Mouse (Mus musculus) thymus, postnatal 25 days (tissue): ENCODE results near the gene Rgl1.
"Not testable (repeated sequence)": the region's sequence is repeated elsewhere in the genome, so short reads cannot be mapped to it uniquely, and the experiment has no call there.

Experiments
- DNase-seq: peaks from one replicate; pipeline ENCODE4 v3.0.0; 2022

The Rgl1 gene

DNA sequence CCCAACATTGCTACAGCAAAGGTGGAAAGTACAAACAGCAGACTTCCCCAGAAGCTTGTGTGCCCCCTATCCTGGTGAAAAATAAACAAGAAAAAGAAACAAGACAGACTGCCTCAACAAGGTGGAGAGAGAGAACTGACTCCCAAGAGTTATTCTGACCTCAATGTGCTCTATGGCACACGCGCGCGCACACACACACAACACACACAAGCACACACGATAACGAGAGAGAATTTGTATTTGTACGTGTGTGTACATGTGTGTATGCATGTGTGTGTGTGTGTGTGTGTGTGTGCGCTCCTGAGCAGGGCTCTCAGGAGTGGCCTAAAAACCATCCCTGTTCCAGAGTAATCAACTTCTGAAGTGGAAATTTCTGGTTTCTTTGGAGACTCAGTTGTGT lies 18.5 kb upstream of the Rgl1 start:
- DNase-seq: no peak

DNA sequence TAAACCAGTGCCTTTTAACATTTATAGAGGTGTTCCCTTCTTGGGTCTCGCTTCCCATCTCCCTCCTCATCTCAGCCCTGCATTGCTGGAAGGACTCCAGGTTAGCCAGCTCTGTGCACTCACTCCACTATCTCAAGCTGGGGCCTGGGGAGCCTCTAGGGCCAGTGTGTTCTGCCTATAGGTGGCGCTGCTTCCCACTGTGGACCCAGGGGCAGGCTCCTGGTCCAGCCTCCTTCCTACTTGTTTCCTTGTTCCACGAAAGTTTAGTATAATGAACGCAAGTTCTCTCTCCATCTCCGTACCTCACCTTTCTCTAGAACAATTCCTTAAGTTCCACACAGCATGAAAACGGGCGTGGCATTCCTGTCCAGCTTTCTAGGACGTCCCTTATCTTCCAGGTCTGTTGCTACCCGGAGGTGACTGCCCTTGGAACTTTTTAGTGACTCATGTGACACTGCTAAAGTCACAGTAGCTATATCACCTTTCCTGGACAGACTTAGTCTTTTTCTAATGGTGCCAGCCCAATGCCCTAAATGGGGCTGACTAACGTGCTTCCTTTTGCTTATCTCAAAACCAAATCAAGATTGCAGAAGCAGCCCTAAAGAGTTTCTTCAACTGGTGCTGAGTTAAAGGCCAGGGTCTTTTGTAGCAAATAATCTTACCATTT lies 13.1 kb upstream of the Rgl1 start:
- DNase-seq: peak; percentile 63

DNA sequence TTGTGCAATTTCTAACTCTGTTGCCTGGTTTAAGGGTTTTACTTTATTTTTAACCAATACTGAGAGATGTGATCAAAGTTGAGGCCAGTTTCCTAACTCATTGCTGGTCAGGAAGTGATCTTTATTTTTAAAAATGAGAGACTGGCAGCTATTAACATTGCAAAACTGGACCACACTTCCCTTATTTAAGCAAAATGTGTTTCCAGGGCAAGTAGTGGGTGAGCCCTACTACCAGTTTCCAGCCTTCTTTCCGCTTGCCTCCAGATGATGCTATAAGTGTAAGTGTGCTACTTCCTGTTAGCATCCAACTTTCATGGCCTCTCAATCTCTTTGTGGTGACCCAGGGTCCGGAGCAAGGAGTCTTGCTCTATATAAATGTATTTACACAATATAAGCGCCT lies 8.4 kb upstream of the Rgl1 start:
- not testable (repeated sequence) for DNase-seq

DNA sequence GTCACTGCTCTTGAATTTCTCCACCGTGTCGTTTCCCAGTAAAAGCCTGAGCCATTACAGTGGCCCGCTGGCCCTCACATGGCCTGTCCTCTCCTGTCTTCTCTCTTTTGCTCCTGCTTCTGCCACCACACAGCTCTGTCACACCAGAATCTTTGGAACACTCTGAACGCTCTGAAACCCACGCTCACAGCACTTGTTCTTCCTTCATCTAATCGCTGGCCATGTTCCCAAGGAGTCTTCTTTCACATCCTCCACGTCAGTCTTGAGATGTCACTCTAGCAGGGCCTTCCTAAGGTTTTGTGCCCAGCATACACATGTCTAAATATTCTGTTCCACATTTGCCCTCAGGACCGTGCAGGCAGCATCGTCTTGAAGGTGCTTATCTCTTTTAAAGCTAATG lies 4.9 kb upstream of the Rgl1 start:
- no peak for DNase-seq

DNA sequence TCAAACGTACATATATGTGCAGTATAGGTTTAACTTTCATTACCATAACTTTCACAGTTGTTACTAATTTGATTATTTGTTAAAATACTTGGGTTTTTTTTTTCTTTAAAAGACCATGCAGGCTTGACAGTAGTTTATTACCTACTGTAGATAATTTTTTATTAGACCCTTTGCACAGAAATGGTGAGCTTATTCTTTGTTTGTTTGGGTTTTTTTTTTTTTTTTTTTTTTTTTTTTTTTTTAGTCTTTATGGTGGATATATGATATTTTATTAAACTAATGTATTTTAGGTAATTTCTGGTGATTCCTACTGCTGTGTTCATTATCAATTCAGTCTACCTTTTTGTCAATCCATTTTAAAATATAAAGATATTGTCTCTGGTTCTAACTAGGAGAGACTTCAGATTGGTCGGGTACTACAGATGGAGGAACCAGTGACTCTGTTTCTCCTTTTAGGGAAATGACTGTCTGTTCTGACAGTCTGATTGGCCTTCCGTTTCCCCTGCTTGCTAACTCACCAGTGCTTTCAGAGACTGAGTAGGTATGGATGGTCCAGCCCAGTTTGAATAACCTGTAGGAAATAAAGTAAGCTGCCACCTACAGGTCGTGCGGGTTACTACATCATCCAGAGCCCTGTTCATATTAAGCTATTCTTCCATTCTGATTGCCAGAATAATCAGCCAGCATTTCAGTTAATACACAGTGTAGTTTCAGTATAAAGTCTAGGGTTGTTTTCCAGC lies 1.8 kb upstream of the Rgl1 start:
- DNase-seq: peak; percentile 79

DNA sequence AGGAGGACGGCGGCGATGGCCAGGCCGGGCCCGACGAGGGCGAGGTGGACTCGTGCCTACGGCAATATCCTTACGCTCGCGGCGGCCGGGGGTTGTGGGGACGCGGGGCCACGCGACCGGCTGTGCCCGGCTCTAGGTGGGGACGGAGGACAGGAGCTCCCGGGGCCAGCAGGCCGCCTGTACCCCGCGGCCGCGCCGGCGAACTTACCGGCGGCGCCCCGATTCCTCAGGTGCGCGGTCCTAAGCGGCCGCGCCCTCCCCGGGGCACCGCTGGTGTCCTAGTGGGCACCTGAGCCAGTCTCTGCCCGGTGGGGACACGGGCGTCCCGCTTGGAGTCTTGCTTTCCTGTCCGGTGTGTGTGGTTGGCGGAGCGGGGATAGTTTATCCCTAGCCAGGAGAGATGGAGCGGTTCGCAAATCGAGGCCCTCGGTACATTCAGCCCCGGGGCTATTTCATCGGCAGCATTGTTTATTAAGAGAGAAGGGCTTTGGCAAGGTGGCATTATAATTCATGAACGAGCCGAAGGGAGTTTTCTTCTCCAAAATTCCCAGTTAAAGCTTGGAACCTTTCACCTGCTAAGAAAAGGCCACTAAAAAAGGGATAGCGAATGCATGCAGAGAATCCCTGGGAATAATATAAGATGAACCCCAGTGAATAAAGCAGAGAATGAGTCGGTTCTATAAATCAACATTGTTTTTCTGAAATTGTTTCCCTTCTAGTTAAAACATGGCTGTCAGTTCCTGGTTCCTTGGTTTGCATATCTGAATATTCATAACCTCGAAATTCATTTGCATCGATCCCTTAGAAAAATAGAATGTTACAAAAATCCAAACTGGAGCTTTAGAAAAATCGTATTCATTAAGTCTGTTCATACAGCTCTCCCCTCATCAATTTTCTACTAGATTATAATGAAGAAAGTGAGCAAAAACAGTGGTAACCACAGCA lies 925 bp upstream of the Rgl1 start:
- DNase-seq: no peak

DNA sequence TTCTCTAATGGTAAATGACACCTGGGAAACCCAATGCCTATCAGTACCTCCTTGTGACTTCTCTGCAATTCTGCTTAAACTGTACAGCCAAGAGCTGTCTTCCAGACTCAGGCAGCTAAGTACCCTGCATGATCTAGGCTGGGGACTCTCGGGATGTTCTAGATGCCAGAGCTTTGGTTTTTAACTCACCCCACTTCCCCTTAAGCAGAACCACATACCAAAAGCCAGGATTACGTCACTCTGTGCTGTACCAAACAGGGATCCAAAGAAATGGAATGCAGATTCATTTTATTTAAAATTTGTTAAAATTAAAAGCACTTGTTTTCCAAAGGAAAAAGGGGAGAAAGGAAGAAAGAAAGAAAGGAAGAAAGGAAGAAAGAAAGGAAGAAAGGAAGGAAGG lies 4.4 kb downstream of the Rgl1 start:
- no peak for DNase-seq

DNA sequence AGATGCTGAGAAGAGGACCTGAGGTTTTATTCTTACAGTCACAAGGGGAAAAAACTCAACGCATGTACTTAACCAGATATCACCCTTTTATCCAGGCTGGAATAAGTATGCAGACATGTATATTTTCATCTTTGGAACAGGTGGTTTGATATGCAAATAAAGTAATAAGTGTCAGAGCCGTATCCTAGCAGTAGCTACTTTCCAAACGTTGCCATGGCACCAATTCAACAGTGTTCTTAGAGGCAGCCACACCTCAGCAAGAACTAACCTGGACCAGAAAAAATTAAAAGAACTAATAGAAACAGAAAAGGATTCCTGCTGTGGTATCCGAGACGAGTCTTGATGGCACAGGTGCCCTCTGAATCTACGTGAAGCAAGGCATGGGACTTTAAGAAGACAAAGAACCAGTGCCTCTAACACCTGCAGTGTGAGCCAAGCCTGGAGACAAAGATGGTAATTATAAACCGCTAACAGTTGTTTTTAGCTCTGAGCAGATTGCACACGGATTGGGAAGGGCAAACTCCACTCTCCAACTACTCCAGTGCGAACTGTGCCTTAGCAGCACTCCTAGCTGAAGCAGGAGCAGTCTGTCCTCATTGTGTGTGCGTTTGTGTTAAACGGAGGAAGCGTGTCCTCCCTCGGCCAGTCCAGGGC lies 15.7 kb downstream of the Rgl1 start, which contains the start of gene Apobec4:
Apobec4 (plus strand) TSS at position 240 of the 654 bp plus-strand sequence.
- DNase-seq: no peak

DNA sequence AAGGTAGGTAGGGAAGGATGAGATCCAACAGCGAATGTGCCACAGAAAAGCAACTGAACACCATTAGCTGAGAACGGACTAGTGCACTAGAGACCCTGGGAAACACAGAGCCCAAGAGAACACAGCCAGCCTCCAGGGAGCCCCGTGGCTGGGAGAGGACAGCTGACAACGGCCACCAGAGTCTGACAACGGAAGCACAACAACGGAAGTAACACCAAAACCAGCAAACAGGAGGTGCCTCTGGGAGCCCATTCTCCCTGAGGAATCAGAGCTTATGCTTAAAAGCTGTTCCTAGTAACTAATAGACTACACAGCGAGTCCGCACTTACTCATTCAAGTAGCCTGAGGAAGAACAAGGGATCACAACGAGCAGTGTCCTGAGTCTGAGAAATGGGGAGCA lies 16.9 kb downstream of the Rgl1 start:
- no peak for DNase-seq

DNA sequence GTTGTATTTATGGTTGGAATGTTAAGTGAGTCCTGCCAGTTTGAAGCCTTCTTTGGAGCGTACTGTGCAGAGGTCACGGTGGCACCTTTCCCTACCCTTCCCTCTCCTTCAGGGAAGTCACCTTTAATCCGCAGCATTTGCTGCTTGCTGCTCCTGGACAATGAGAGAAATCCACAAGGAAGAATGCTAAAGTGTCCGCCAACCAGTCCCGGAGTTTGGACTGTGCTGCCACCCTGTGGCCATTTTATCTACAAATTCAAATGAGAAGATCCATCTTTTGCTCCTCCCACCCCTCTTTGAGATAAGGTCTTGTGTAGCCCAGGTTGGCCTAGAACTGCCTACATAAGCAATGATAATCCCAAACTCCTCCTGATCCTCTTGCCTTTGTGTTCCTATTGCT lies 19.7 kb downstream of the Rgl1 start:
- DNase-seq: peak; percentile 62

DNA sequence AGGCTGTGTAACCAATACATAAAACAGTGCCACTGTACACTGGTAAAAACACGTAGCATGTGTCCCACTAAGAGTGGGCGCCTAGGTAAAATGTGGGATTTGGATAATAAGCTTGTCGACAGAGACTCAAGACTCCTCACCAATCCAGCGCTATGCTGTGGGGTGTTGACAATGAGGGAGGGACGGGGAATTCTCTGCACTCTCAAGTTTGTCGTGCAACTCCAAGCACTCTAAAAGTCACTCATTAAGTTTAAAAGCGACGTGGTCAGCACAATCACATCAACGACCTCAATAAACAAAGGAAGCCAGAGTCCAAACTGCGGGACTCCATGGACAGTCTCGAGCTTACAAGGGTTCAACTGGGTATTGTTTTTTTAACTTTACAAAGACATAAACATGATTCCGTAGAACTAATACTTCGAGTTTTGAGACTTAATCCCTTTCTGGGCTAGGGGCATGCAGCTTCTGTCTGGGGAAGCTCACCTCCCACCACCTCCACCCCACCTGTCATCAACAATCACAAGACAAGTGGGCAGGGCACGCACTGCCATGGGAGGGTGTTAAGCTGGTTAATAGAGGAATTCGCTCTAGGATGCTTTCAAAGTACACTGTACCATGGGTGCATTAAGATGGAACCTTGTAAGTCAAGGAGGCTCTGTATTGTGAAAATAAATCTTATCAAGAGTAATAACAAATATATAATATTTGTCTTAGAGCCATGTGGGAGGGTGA lies 22.9 kb downstream of the Rgl1 start:
- DNase-seq: no peak

DNA sequence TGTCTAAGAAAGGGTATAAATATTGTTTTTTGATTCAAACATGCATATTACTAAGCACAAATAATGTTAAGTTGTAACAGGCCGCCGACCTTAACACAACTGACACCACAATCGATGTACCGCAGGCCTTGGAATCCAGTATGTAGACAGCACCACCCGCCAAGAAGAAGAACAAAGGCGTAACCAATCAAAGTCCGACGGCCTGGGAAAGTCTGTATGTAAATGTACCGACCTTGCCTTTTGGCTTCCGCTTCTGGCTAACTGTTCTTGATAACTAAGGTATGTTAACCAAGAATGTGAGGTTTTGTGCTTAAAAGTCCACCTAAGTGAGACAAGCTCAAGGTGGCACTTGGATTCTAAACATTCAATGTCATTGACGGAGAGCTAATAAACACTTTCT lies 26.8 kb downstream of the Rgl1 start:
- DNase-seq: no peak

DNA sequence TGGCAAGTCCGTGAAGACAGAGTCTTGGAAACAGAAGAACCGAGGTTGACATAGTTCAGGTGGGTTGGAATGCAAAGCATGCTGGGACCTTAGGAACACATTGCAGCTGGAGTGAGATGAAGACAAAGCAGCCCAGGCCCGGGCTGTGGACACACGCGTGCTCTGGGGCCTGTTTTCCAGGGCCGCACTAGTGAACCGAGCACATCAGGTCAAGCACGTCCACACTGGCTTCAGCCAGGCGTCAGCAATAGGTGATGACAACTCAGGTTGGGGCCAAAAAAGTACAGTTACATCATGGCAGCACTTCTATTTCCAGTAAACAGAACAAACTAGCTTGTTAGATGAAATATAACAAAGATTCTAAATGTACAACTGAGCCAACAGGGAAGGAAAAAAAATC lies 27.4 kb downstream of the Rgl1 start:
- DNase-seq: no peak

DNA sequence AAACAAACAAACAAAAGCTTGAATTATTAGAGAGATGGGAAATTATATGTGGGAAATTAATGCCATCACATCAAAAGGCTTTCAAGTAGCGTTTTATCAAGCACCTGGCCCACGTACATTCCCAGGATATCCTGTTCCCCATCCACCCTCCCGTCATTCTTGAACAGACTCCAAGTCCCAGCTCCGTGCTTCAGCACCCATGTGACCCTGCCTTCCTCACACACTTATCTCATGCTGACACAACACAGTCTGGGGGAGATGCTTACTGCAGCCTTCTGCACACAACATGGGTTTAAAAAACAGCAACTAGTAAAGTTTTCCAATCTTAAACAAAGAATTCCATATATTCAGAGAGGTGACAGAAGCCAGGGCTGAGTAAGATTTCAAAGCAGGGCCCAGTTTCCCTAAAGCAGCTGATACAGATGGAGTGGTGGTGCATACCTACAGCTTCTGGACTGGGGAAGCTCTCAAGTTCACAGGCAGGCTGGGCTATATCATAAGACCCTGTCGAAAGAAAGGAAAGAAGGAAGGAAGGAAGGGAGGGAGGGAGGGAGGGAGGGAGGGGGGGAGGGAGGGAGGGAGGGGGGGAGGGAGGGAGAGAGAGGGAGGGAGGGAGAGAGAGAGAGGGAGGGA lies 38.4 kb downstream of the Rgl1 start:
- DNase-seq: no peak

DNA sequence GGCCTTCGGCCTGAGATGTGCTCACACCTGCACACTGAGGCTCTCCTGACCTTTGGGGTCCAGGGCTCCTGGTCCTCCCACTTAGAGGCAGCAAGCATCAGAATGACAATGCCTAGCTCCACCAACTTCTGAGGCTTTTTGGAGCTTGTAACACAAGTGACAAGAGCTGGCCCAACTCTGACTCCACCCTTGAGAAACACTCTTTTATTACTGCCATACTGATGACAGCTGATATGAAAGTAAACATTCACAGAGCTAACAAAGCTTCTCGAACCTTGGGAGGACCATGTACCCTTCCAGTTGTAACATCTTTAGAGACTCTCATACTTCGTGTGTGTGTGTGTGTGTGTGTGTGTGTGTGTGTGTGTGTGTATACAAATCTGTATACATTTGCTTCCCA lies 40.1 kb downstream of the Rgl1 start:
- DNase-seq: no peak

DNA sequence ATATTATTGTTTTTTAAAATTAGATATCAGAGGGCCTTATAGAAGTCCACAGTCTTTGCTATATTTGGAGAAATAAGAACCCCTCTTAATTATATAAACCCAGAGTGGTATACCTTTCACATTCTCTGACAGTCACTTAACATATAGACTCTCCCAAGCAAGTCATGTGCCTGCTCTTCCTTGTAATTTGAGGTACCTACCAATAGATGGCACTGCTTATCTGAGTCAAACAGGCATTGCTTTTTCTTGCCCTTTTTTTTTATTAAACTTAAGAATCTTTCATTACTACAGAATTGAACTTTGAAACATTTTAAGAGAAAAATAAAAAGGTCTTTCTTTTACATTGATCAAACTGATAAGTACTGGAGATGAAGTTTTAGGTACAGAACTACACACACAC lies 41.9 kb downstream of the Rgl1 start:
- no peak for DNase-seq

DNA sequence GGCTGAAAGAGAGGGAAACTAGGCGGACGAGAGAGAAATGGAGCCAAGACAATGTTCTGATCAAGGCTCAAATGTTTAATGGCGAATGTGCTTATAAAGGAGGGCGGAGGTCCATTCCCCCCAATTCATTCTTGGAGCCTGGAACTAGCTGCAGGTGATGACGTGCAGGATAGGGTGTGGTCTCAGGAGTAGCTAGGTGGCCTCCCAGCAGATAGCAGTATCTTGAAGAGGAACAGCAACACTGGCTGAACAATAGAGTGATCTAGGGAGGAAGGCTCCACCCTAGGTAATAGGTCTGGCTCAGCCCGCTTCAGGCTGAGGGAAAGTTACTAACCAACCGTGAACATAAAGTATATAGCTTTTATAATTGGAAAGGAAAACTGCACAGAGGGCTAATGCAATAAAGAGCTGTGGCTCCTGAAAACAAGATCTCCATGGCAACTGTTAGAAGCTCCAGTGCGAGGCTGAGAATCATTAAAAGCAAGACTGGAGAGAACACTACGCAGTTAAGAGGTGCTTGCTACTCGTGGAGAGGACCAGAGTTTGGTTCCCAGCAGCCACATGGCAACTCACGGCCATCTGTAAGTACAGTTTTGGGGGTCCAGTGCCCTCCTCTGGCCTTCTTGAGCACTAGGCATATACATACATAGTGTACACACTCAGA lies 44.5 kb downstream of the Rgl1 start:
- DNase-seq: no peak

DNA sequence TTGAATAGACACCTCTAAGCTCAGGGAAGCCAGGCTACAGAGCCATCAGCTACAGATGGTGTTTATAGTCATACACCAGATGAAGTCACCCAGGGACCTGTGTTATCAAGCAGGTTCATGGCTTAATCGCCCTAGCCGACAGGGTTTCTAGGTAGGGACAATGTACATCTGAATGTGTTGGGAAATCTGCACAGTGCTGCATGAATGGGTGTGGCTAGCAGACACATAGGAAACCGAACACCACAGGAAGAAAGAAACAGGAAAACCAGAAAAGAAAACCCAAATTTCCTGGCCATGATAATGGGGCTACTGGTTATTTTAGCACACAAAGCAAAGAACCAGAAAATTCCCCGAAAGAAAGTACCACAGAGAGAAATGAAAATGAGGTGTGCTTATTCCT lies 45.2 kb downstream of the Rgl1 start:
- DNase-seq: no peak

DNA sequence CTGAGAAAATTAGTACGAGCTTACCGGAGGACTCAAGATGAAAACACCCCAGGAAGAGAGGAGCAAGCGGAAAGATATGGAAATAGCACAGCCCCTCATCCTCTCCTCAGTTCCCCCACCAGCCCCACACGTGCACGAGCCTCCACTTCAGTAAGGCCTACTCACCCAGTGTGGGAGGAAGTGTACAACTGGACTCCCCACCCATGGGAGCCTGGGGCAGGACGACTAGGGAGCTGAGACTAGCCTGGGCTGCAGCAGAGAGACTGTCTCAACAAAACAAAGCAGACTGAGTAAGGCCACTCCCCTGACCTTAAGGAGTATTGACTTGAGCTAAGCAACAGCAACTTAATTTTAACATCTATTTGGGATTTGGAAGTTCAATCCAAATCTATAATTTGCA lies 48.0 kb downstream of the Rgl1 start:
- DNase-seq: no peak

DNA sequence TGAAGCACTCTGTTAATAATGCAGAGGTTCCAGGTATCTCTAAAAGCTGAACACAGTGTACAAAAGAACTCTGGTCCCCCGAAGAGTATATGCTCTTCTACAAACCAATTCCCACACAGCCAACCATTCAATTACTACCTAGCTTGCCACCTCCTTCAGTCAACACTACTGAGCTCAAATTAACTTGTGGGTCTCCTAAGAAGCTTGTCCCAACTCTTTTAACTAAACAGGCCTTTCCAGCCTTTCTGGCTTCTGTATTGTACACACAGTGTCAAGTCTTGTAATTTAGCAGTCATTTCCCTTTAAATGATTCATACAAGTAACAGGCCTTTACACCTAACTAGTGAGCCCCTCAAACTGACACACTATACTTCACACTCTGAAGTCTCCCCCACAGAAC lies 48.8 kb downstream of the Rgl1 start:
- DNase-seq: no peak

DNA sequence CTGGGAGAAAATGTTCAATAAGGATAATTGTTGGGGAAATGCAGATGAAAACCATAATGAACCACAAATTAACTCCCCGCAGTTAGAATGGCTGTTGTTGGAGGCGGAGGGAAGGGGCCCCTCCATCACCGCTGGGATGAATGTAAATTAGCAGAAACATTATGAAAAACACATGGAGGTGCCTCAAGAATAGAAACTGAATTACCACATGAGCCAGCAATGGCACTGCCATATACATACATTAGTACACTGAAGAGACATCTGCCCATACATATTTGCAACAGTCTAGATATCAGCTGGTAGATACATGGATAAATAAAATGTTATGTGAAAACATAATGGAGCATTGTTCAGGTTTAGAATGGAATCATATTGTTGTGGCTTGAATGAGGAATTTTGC lies 51.7 kb downstream of the Rgl1 start:
- DNase-seq: no peak
